Mouse (Mus musculus) megakaryocyte-erythroid progenitor cell, adult 5-6 weeks (primary cell): ENCODE data around the gene Tmem62. TPM values are rescaled to one million over a fixed set of nuclear protein-coding genes. Genes with fewer than 3 reads are reported as not detected.

Source experiments
- ATAC-seq: replicated peaks from 2 replicates; pipeline ENCODE4 v1.8.0; 2016; ENCODE audit warnings: mild to moderate bottlenecking, inconsistent platforms; ENCODE audit not compliant: severe bottlenecking, poor library complexity, low FRiP score, low TSS enrichment
- total RNA-seq, 2 experiments: library from RNA; stranded (forward) in 1 of 2; stranded (reverse) in 1 of 2; fragments of 200-1000, 215-1000 nt in 1 of 2; fragments of >200 nt in 1 of 2; fragmentation: Nextera tagmentation in 1 of 2; gene quantifications; 2 replicates each; pipeline ENCODE4 v1.2.3; 2014 to 2017

Gene Tmem62
- total RNA-seq, 2 experiments from 2014 or later, result 4.4 to 16.5 TPM

GRCm38 (mm10) chr2:121045653-121046052, 68.8 kb downstream of the Tmem62 start:
- ATAC-seq, result no peak

GRCm38 (mm10) chr2:121052176-121052575, 75.4 kb downstream of the Tmem62 start:
- no peak for ATAC-seq

- no peak for ATAC-seq
Measured at GRCm38 (mm10) chr2:121054060-121054459, 77.2 kb downstream of the Tmem62 start.

GRCm38 (mm10) chr2:121055915-121056314, 79.1 kb downstream of the Tmem62 start:
- ATAC-seq, result peak; percentile 94

Other genes with a start within 250 kb of the Tmem62 start
- 44.7 and 52.0 TPM in 2 replicates for gene Cdan1, start 126.9 kb upstream of the Tmem62 start, total RNA-seq (2014; fragmentation: Nextera tagmentation)
- 14.9 and 21.3 TPM in 2 replicates for gene Cdan1, start 126.9 kb upstream of the Tmem62 start, total RNA-seq (2017)
- gene Ttbk2, start 126.4 kb upstream of the Tmem62 start, total RNA-seq (2014; fragmentation: Nextera tagmentation), result 2.6 and 4.0 TPM in 2 replicates
- gene Ttbk2, start 126.4 kb upstream of the Tmem62 start, total RNA-seq (2017), result 7.2 and 8.5 TPM in 2 replicates
- 32.9 and 36.0 TPM in 2 replicates for gene Ubr1, start 6.3 kb upstream of the Tmem62 start, total RNA-seq (2014; fragmentation: Nextera tagmentation)
- 36.1 and 39.5 TPM in 2 replicates for gene Ubr1, start 6.3 kb upstream of the Tmem62 start, total RNA-seq (2017)
- gene Ccndbp1, start 31.4 kb downstream of the Tmem62 start, total RNA-seq (2014; fragmentation: Nextera tagmentation), result 52.3 and 61.3 TPM in 2 replicates
- 28.9 and 73.9 TPM in 2 replicates for gene Ccndbp1, start 31.4 kb downstream of the Tmem62 start, total RNA-seq (2017)
- gene Epb42, start 60.1 kb downstream of the Tmem62 start, total RNA-seq (2014; fragmentation: Nextera tagmentation), result 24.6 and 30.0 TPM in 2 replicates
- gene Epb42, start 60.1 kb downstream of the Tmem62 start, total RNA-seq (2017), result 13.0 and 19.8 TPM in 2 replicates
- not detected in 2 replicates for gene Tgm5, start 108.8 kb downstream of the Tmem62 start, total RNA-seq (2014; fragmentation: Nextera tagmentation)
- gene Tgm5, start 108.8 kb downstream of the Tmem62 start, total RNA-seq (2017), result not detected in 2 replicates
- gene Tgm7, start 132.8 kb downstream of the Tmem62 start, total RNA-seq (2014; fragmentation: Nextera tagmentation), result not detected in 2 replicates
- gene Tgm7, start 132.8 kb downstream of the Tmem62 start, total RNA-seq (2017), result not detected in 2 replicates
- 12.9 and 15.8 TPM in 2 replicates for gene Adal, start 163.4 kb downstream of the Tmem62 start, total RNA-seq (2014; fragmentation: Nextera tagmentation)
- 11.0 and 13.1 TPM in 2 replicates for gene Adal, start 163.4 kb downstream of the Tmem62 start, total RNA-seq (2017)
- 7.8 and 9.7 TPM in 2 replicates for gene Lcmt2, start 163.6 kb downstream of the Tmem62 start, total RNA-seq (2014; fragmentation: Nextera tagmentation)
- 8.7 and 8.8 TPM in 2 replicates for gene Lcmt2, start 163.6 kb downstream of the Tmem62 start, total RNA-seq (2017)
- 62.8 and 83.6 TPM in 2 replicates for gene Tubgcp4, start 193.6 kb downstream of the Tmem62 start, total RNA-seq (2014; fragmentation: Nextera tagmentation)
- gene Tubgcp4, start 193.6 kb downstream of the Tmem62 start, total RNA-seq (2017), result 35.4 and 38.5 TPM in 2 replicates
- 15.0 and 16.4 TPM in 2 replicates for gene Zscan29, start 194.1 kb downstream of the Tmem62 start, total RNA-seq (2014; fragmentation: Nextera tagmentation)
- gene Zscan29, start 194.1 kb downstream of the Tmem62 start, total RNA-seq (2017), result 12.6 and 12.8 TPM in 2 replicates